Comparison of ENCODE assay signal across 21 mouse cellular contexts in genomic region chr1:136656619-136657018, GRCm38 (mm10). TPM values are rescaled to one million over a fixed set of nuclear protein-coding genes. Genes with fewer than 3 reads are reported as not detected.
DNase-seq lines count a peak whose midpoint lies in the region; ATAC-seq and TF ChIP-seq lines count a peak whose summit lies in the region.
"Had no signal": no experiment of that assay in that cellular context is flagged by ENCODE, and none has a peak within 500 bp of the region (broad histone marks: within the 10 kb centered on the region; RNA-seq: fewer than 3 reads in every experiment).

No protein-coding gene starts in this region.

- TF ChIP-seq CTCF in forebrain, postnatal 0 days (IDR thresholded peaks at IDR 0.05; ENCODE audit: low read depth) = no peak

- 40% methylated on average over 7 of the region's 7 CpGs for WGBS in heart, embryonic 16.5 days
- WGBS in heart, embryonic 10.5 days = 75% methylated on average over 7 of the region's 7 CpGs
- WGBS in lung, embryonic 16.5 days = 48% methylated on average over 7 of the region's 7 CpGs
- WGBS in forebrain, postnatal 0 days = 71% methylated on average over 7 of the region's 7 CpGs

- no peaks in the 10 kb centered on the region for H3K27me3 ChIP-seq in heart, embryonic 16.5 days (ENCODE audit: control insufficient read depth, insufficient read depth, low read length)
- H3K27me3 ChIP-seq in heart, embryonic 10.5 days (ENCODE audit: insufficient read depth, poor library complexity, severe bottlenecking) = no peaks in the 10 kb centered on the region
- H3K27me3 ChIP-seq in lung, embryonic 16.5 days (ENCODE audit: control insufficient read depth, insufficient read depth, low read depth, low read length) = no peaks in the 10 kb centered on the region
- H3K27me3 ChIP-seq in forebrain, postnatal 0 days (ENCODE audit: insufficient read depth, low read length) = no peaks in the 10 kb centered on the region
- H3K27me3 ChIP-seq: CH12.LX had no signal

- H3K9ac ChIP-seq in heart, embryonic 16.5 days (ENCODE audit: low read length) = no peak overlapping the region
- no peak overlapping the region for H3K9ac ChIP-seq in lung, embryonic 16.5 days (ENCODE audit: low read length)
- H3K9ac ChIP-seq in forebrain, postnatal 0 days = no peak overlapping the region

- no peaks in the 10 kb centered on the region for H3K36me3 ChIP-seq in heart, embryonic 16.5 days (ENCODE audit: control insufficient read depth, insufficient read depth)
- H3K36me3 ChIP-seq in heart, embryonic 10.5 days = no peaks in the 10 kb centered on the region
- H3K36me3 ChIP-seq in lung, embryonic 16.5 days (ENCODE audit: control insufficient read depth, insufficient read depth, low read length) = no peaks in the 10 kb centered on the region
- H3K36me3 ChIP-seq in forebrain, postnatal 0 days (ENCODE audit: insufficient read depth) = no peaks in the 10 kb centered on the region
- H3K36me3 ChIP-seq: hindbrain, embryonic 10.5 days had no signal

- no peak for DNase-seq in heart, embryonic 10.5 days (ENCODE audit: low spot score)
- DNase-seq in lung, postnatal 4 days = no peak
- peak; percentile 86 for DNase-seq in NIH3T3 (ENCODE audit: low read depth)
- DNase-seq in forebrain, postnatal 0 days = no peak
- DNase-seq in gastrocnemius, adult 8-10 months (ENCODE audit: low spot score in 2 of 2) = no peak
- DNase-seq: cerebellum, adult 11-12 months; cerebellum, postnatal 25 days; kidney, adult 8-10 months; layer of hippocampus, postnatal 36 days; left cerebral cortex, postnatal 4 days; lung, postnatal 14 days; right cerebral cortex, adult 18-20 months; thymus, adult 18-20 months had no signal

- no peak overlapping the region for H3K27ac ChIP-seq in heart, embryonic 16.5 days (ENCODE audit: low read length)
- H3K27ac ChIP-seq in heart, embryonic 10.5 days = no peak overlapping the region
- H3K27ac ChIP-seq in lung, embryonic 16.5 days (ENCODE audit: low read length) = no peak overlapping the region
- H3K27ac ChIP-seq in forebrain, postnatal 0 days (ENCODE audit: low read depth, low read length) = no peak overlapping the region
- H3K27ac ChIP-seq: hindbrain, embryonic 10.5 days had no signal

- no peaks in the 10 kb centered on the region for H3K9me3 ChIP-seq in heart, embryonic 16.5 days (replicated peaks; ENCODE audit: control insufficient read depth, low read length)
- H3K9me3 ChIP-seq in heart, embryonic 10.5 days = no peaks in the 10 kb centered on the region
- H3K9me3 ChIP-seq in lung, embryonic 16.5 days (ENCODE audit: control insufficient read depth, low read length) = no peaks in the 10 kb centered on the region
- H3K9me3 ChIP-seq in forebrain, postnatal 0 days (ENCODE audit: low read length) = no peaks in the 10 kb centered on the region
- H3K9me3 ChIP-seq: hindbrain, embryonic 10.5 days had no signal

- ATAC-seq in heart, embryonic 16.5 days (replicated peaks; ENCODE audit: extremely low read depth, insufficient read depth, low FRiP score) = 0 out of 2 replicates have a peak, but pooled peaks have one; percentile 41
- ATAC-seq in lung, embryonic 16.5 days (ENCODE audit: low read depth) = peak; percentile 41; the same call in 1 of the 2 replicates
- no peak for ATAC-seq in forebrain, postnatal 0 days
- ATAC-seq: activated CD4-positive, CD25-positive, alpha-beta regulatory T cell, adult 4 months; forebrain, embryonic 14.5 days; midbrain, embryonic 16.5 days had no signal

- no peak overlapping the region for H3K4me2 ChIP-seq in heart, embryonic 16.5 days (ENCODE audit: low read depth, low read length)
- H3K4me2 ChIP-seq in lung, embryonic 16.5 days (ENCODE audit: low read depth, low read length) = no peak overlapping the region
- no peak overlapping the region for H3K4me2 ChIP-seq in forebrain, postnatal 0 days (ENCODE audit: low read depth)
- H3K4me2 ChIP-seq: liver, embryonic 11.5 days had no signal

- no peak overlapping the region for H3K4me3 ChIP-seq in heart, embryonic 16.5 days (ENCODE audit: low read length)
- no peak overlapping the region for H3K4me3 ChIP-seq in heart, embryonic 10.5 days
- H3K4me3 ChIP-seq in lung, embryonic 16.5 days (ENCODE audit: low read length) = no peak overlapping the region
- H3K4me3 ChIP-seq in forebrain, postnatal 0 days (ENCODE audit: low read depth, low read length) = no peak overlapping the region
- H3K4me3 ChIP-seq: hindbrain, embryonic 10.5 days had no signal

- H3K4me1 ChIP-seq in heart, embryonic 16.5 days (ENCODE audit: control insufficient read depth, insufficient read depth, low read length) = no peaks in the 10 kb centered on the region
- peaks cover 27% of the 10 kb centered on the region for H3K4me1 ChIP-seq in heart, embryonic 10.5 days
- peaks cover 7% of the 10 kb centered on the region for H3K4me1 ChIP-seq in lung, embryonic 16.5 days (replicated peaks; ENCODE audit: control insufficient read depth, insufficient read depth, low read length)
- H3K4me1 ChIP-seq in forebrain, postnatal 0 days (ENCODE audit: insufficient read depth) = peaks cover 3% of the 10 kb centered on the region; the same call in 1 of the 2 replicates

RNA-seq across cellular contexts. Expression of gene Zfp281, which starts 31.9 kb away (rescaled TPM):
- 11.8 and 12.1 TPM in 2 replicates for polyA plus RNA-seq in heart, embryonic 16.5 days (2015; fragmentation: Nextera tagmentation; extraction: Ambion mirVana)
- 15.6 and 22.5 TPM in 2 replicates for polyA plus RNA-seq in heart, embryonic 10.5 days (2016; fragmentation: Nextera tagmentation; extraction: Ambion mirVana)
- 19.1 and 22.1 TPM in 2 replicates for polyA plus RNA-seq in lung, embryonic 16.5 days (2015; fragmentation: Nextera tagmentation; extraction: Ambion mirVana)
- total RNA-seq in forebrain, postnatal 0 days (2014; rRNA removed) = 37.2 and 43.6 TPM in 2 replicates
- polyA plus RNA-seq in forebrain, postnatal 0 days (2015; fragmentation: Nextera tagmentation; extraction: Ambion mirVana) = 23.5 and 23.7 TPM in 2 replicates
- 10 to 100 TPM in 1 of 4 experiments, 1 to 10 TPM in 3; 7.5 to 12.3 (median 9.4) TPM for total RNA-seq in gastrocnemius, adult 8-10 months (2022)
